Mouse (Mus musculus) midbrain, embryonic 10.5 days (tissue): ENCODE results near the gene Hunk. TPM values are rescaled to one million over a fixed set of nuclear protein-coding genes. Genes with fewer than 3 reads are reported as not detected.
A peak's percentile ranks its signal among the peaks of the same experiment; 100 is the strongest.

Experiments
- DNase-seq: peaks from one replicate; pipeline ENCODE4 v3.0.0-alpha.2; 2017; ENCODE audit warnings: low spot score
- H3K27ac ChIP-seq: fragments of 300-500 bp; sonication (generic); replicated peaks from 2 replicates; pipeline ENCODE4 v1.5.1; 2016; ENCODE audit warnings: mild to moderate bottlenecking
- H3K27me3 ChIP-seq: fragments of 300-500 bp; sonication (generic); 2 replicates; pipeline ENCODE4 v1.6.1; 2016; ENCODE audit warnings: low read depth, mild to moderate bottlenecking; ENCODE audit not compliant: poor library complexity, severe bottlenecking
- H3K36me3 ChIP-seq: fragments of 300-500 bp; sonication (generic); 2 replicates; pipeline ENCODE4 v1.6.1; 2016; ENCODE audit warnings: mild to moderate bottlenecking, moderate library complexity
- H3K4me1 ChIP-seq: fragments of 300-500 bp; sonication (generic); 2 replicates; pipeline ENCODE4 v1.6.1; 2016
- H3K4me3 ChIP-seq: fragments of 300-500 bp; sonication (generic); 2 replicates; pipeline ENCODE4 v1.5.1; 2016; ENCODE audit warnings: mild to moderate bottlenecking, moderate library complexity
- H3K9me3 ChIP-seq: fragments of 300-500 bp; sonication (generic); replicated peaks from 2 replicates; pipeline ENCODE4 v1.6.1; 2016; ENCODE audit warnings: mild to moderate bottlenecking
- WGBS: fragments of 180-500 bp; shearing (Covaris S2); methylation state at CpG from one replicate; pipeline ENCODE4 v1.1.7; 2016; 5-methylcytosine and 5-hydroxymethylcytosine counted together
- polyA plus RNA-seq: library from polyadenylated mRNA; unstranded; fragments of >200 nt; fragmentation: Nextera tagmentation; extraction: Ambion mirVana; gene quantifications from 2 replicates; pipeline ENCODE4 v1.2.1, GENCODE M21; 2016

Gene Hunk
- 11.8 and 11.9 TPM in 2 replicates for polyA plus RNA-seq

GRCm38 (mm10) chr16:90385688-90386513, at the start of gene Hunk:
TSS of gene Hunk (plus strand) at chr16:90386013.
- Histone ChIP-seq H3K9me3 (peaks cover 9% of the 10 kb centered on the region; the same call in 1 of the 2 replicates), H3K4me3 (peak within 1 kb of the TSS; percentile 95), H3K27ac (peak within 1 kb of the TSS; percentile 99), H3K4me1 (peaks cover 50% of the 10 kb centered on the region), H3K27me3 (peaks cover 38% of the 10 kb centered on the region), H3K36me3 (peaks cover 19% of the 10 kb centered on the region)
- peak; percentile 84 for DNase-seq
- under 1% methylated on average over 99 of the region's 101 CpGs for WGBS

DNA sequence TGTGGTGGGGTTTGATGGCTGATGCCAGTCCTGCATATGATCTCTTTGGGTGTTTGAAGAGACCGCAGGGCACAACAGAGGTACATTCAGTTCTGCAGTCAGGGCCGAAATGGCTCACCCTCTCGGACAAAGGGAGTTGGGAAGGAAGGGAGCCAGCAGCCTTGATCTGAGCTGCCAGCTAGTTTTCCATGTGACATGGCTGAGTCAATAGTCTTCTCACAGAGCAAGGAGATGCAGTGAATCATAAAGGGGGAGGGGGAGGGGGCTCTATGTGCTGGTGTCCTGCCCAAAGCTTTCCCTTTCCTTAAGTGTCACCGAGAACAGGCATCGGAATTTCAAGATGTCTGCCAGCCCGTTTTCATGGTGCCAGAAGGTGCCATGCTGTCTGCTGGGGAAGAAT, 46.8 kb upstream of the Hunk start:
- no peak for DNase-seq
- H3K36me3 ChIP-seq: no peaks in the 10 kb centered on the region
- H3K4me1 ChIP-seq: no peaks in the 10 kb centered on the region
- H3K9me3 ChIP-seq: no peaks in the 10 kb centered on the region
- no peak overlapping the region for H3K4me3 ChIP-seq
- WGBS: 91% methylated on average over 6 of the region's 6 CpGs
- H3K27ac ChIP-seq: no peak overlapping the region
- no peaks in the 10 kb centered on the region for H3K27me3 ChIP-seq

- no peak overlapping the region for H3K4me3 ChIP-seq
- H3K36me3 ChIP-seq: no peaks in the 10 kb centered on the region
- no peak for DNase-seq
- H3K27me3 ChIP-seq: no peaks in the 10 kb centered on the region
- WGBS: 93% methylated on average over 5 of the region's 5 CpGs
- no peaks in the 10 kb centered on the region for H3K4me1 ChIP-seq
- H3K27ac ChIP-seq: no peak overlapping the region
- H3K9me3 ChIP-seq: no peaks in the 10 kb centered on the region
Observed at GRCm38 (mm10) chr16:90341086-90341485, 44.7 kb upstream of the Hunk start.

GRCm38 (mm10) chr16:90349700-90350548, 35.9 kb upstream of the Hunk start:
- Histone ChIP-seq H3K9me3 (no peaks in the 10 kb centered on the region), H3K4me3 (0 out of 2 replicates have a peak overlapping the region, but pooled peaks have one; percentile 16), H3K4me1 (0 out of 2 replicates have a peak, but pooled peaks cover 2% of the 10 kb centered on the region), H3K36me3 (no peaks in the 10 kb centered on the region), H3K27ac (no peak overlapping the region), H3K27me3 (0 out of 2 replicates have a peak, but pooled peaks cover 7% of the 10 kb centered on the region)
- 29% methylated on average over 12 of the region's 13 CpGs for WGBS
- peak; percentile 77 for DNase-seq

DNA sequence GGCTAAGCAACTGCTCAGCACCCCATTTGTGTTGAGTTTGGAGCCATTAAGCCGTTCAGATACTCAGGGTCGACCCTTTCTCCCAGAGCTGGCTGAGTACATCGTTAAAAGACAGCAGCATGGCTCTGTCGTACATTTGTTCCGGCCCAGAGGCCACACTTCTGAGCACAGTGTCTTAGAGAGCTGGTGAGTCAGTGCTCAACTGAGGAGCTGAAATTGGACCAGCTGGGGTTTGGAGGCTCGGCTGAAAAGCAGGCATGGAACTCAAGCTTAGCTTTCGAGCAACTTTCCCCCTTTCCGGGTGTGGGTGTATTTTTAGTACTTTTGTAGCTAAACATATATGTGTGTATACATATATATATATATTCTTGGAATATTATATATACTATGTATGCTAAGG, 34.1 kb upstream of the Hunk start:
- H3K36me3 ChIP-seq: no peaks in the 10 kb centered on the region
- DNase-seq: no peak
- H3K9me3 ChIP-seq: no peaks in the 10 kb centered on the region
- H3K4me1 ChIP-seq: 0 out of 2 replicates have a peak, but pooled peaks cover 2% of the 10 kb centered on the region
- H3K27ac ChIP-seq: no peak overlapping the region
- 83% methylated on average over 8 of the region's 8 CpGs for WGBS
- H3K27me3 ChIP-seq: 0 out of 2 replicates have a peak, but pooled peaks cover 7% of the 10 kb centered on the region
- no peak overlapping the region for H3K4me3 ChIP-seq

DNA sequence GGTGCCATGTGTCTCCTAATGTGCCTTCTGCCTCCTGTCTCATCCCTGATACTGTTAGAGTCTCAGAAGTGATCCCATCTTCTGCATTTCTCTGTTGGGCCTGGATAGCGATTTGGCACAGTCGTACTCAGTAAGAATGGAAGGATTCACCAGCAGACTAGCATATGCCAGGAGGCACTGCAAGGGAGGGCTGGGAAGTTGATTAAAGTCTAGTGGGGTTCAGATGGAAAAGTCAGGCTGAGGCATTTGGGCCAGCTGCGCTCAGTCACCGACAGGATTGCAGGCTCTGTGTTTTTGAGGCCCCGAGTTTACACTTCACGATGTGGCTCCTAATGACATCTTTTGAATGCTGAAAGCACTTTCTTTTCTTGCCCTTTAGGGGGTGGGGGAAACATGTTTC, 33.1 kb upstream of the Hunk start:
- H3K4me3 ChIP-seq: no peak overlapping the region
- no peaks in the 10 kb centered on the region for H3K9me3 ChIP-seq
- peaks cover 3% of the 10 kb centered on the region for H3K4me1 ChIP-seq
- H3K36me3 ChIP-seq: no peaks in the 10 kb centered on the region
- H3K27me3 ChIP-seq: 0 out of 2 replicates have a peak, but pooled peaks cover 3% of the 10 kb centered on the region
- H3K27ac ChIP-seq: no peak overlapping the region
- DNase-seq: no peak
- 67% methylated on average over 6 of the region's 6 CpGs for WGBS

DNA sequence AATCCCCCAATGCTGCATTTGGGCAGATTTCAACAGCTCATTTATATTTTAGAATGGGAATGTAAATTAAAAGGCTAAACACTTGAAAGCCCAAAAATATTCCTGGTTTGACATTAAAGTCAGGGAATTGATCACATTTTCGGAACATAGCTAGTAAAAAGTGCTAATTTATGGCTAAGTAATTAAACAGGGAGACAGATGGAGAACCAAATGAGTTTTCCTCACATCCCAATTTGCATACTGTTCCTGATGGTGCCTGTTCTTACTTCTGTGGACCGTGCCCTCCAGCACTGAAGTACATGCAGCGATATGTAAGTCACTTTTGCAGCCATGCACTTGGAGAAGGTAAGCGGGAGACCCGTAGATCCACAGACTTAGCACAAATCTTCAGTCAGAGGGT, 32.7 kb upstream of the Hunk start:
- Histone ChIP-seq H3K27ac (no peak overlapping the region), H3K4me3 (no peak overlapping the region), H3K36me3 (no peaks in the 10 kb centered on the region), H3K27me3 (0 out of 2 replicates have a peak, but pooled peaks cover 3% of the 10 kb centered on the region), H3K4me1 (peaks cover 8% of the 10 kb centered on the region), H3K9me3 (no peaks in the 10 kb centered on the region)
- WGBS: 90% methylated on average over 5 of the region's 5 CpGs
- no peak for DNase-seq

DNA sequence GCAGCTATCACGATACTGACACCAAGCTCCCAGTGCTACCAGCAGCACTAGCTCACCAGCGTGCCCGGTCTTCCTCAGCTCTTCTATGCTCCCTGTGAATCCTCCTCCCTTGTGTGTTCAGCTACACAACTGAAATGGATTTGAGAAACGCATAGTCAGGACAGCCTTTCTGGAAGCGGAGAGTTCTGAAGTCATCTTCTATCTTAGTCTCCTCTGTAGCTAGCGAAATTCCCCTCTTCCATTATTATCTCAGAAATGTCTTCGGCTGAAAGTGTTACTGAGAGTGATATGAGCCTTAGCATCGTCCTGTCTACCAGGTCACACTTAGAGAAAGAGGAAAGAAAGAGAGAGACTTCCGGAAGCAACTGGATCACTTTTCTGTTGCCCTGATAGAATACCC, 26.5 kb upstream of the Hunk start:
- WGBS: 88% methylated on average over 9 of the region's 9 CpGs
- H3K27me3 ChIP-seq: peaks cover 5% of the 10 kb centered on the region; the same call in 1 of the 2 replicates
- DNase-seq: no peak
- no peaks in the 10 kb centered on the region for H3K36me3 ChIP-seq
- no peak overlapping the region for H3K27ac ChIP-seq
- H3K4me3 ChIP-seq: no peak overlapping the region
- H3K4me1 ChIP-seq: peaks cover 19% of the 10 kb centered on the region
- no peaks in the 10 kb centered on the region for H3K9me3 ChIP-seq

DNA sequence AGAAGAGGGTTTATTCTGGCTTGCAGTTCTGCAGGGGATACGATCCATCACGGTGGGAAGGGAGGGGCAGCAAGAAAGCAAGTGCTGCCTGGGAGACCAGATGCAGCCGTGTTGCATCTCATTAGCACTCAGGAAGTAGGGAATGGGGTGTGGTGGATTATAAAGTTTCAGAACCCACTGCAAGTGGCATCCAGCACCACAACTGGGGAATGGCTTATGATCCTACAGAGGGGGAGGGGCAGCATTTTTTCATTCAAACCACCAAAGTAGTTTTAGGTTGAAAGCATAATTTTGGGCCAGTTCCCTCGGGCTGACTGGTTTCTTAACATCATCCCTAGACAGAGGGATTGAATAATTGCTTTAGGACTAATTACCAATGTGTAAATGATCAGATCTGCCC, 26.1 kb upstream of the Hunk start:
- peaks cover 19% of the 10 kb centered on the region for H3K4me1 ChIP-seq
- peaks cover 5% of the 10 kb centered on the region; the same call in 1 of the 2 replicates for H3K27me3 ChIP-seq
- no peak for DNase-seq
- no peak overlapping the region for H3K4me3 ChIP-seq
- H3K36me3 ChIP-seq: no peaks in the 10 kb centered on the region
- H3K27ac ChIP-seq: no peak overlapping the region
- no peaks in the 10 kb centered on the region for H3K9me3 ChIP-seq
- 47% methylated on average over 4 of the region's 4 CpGs for whole genome bisulfite sequencing

GRCm38 (mm10) chr16:90360327-90360726, 25.5 kb upstream of the Hunk start:
- H3K27me3 ChIP-seq: peaks cover 5% of the 10 kb centered on the region; the same call in 1 of the 2 replicates
- no peaks in the 10 kb centered on the region for H3K36me3 ChIP-seq
- H3K27ac ChIP-seq: no peak overlapping the region
- H3K4me1 ChIP-seq: peaks cover 19% of the 10 kb centered on the region
- no peaks in the 10 kb centered on the region for H3K9me3 ChIP-seq
- DNase-seq: no peak
- WGBS: 82% methylated on average over 7 of the region's 7 CpGs
- H3K4me3 ChIP-seq: no peak overlapping the region

GRCm38 (mm10) chr16:90362926-90363325, 22.9 kb upstream of the Hunk start:
- 67% methylated on average over 6 of the region's 6 CpGs for WGBS
- Histone ChIP-seq H3K27me3 (peaks cover 5% of the 10 kb centered on the region; the same call in 1 of the 2 replicates), H3K36me3 (no peaks in the 10 kb centered on the region), H3K27ac (no peak overlapping the region), H3K4me1 (peaks cover 16% of the 10 kb centered on the region), H3K9me3 (no peaks in the 10 kb centered on the region), H3K4me3 (no peak overlapping the region)
- no peak for DNase-seq

DNA sequence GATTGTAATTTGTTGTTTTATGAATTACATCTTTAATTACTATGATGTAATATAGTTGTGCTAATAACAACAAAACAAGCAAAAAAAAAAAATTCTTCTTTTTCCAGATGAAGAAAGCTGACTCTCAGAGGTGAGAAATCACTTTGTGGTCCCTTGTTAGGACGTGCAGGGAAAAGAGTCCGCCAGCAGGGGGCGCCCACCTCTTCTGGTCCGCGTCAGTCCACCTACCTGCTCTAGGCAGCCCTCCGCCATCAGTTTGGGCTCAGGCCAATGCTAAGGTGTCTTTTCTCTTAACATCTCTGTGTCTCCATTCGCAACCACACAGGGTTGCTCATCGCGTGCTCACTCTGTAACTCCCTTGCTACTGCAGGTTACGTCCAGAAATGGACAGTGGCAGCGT, 5.9 kb upstream of the Hunk start:
- 12% methylated on average over 11 of the region's 11 CpGs for WGBS
- DNase-seq: peak; percentile 79
- Histone ChIP-seq H3K4me3 (no peak overlapping the region), H3K9me3 (no peaks in the 10 kb centered on the region; the same call in 1 of the 2 replicates), H3K27me3 (peaks cover 39% of the 10 kb centered on the region), H3K4me1 (peaks cover 5% of the 10 kb centered on the region), H3K27ac (no peak overlapping the region), H3K36me3 (no peaks in the 10 kb centered on the region)
